Mouse (Mus musculus) limb, embryonic 12.5 days (tissue): Measurements from ENCODE around the gene Mrpl52. TPM values are rescaled to one million over a fixed set of nuclear protein-coding genes. Genes with fewer than 3 reads are reported as not detected.

Experiments used
- ATAC-seq: fragments of 200-750 bp; cut with Nextera tagmentation; 2 replicates; pipeline ENCODE4 v1.8.0; 2017; ENCODE audit warnings: low read depth, moderate TSS enrichment; ENCODE audit not compliant: insufficient number of reproducible peaks, insufficient read depth, low FRiP score, low TSS enrichment
- H3K27ac ChIP-seq: fragments of 300-500 bp; sonication (generic); 2 replicates; pipeline ENCODE4 v1.5.1; 2016; ENCODE audit warnings: mild to moderate bottlenecking, moderate library complexity
- H3K27me3 ChIP-seq: fragments of 300-500 bp; sonication (generic); 2 replicates; pipeline ENCODE4 v1.6.1; 2016; ENCODE audit warnings: mild to moderate bottlenecking, moderate library complexity
- H3K36me3 ChIP-seq: fragments of 300-500 bp; sonication (generic); 2 replicates; pipeline ENCODE4 v1.6.1; 2016; ENCODE audit warnings: mild to moderate bottlenecking, moderate library complexity
- H3K4me1 ChIP-seq: fragments of 300-500 bp; sonication (generic); replicated peaks from 2 replicates; pipeline ENCODE4 v1.6.1; 2016
- H3K4me2 ChIP-seq: fragments of 300-500 bp; sonication (generic); 2 replicates; pipeline ENCODE4 v1.6.1; 2016; ENCODE audit warnings: mild to moderate bottlenecking, moderate library complexity
- H3K4me3 ChIP-seq: fragments of 300-500 bp; sonication (generic); replicated peaks from 2 replicates; pipeline ENCODE4 v1.5.1; 2016; ENCODE audit warnings: mild to moderate bottlenecking
- H3K9ac ChIP-seq: fragments of 300-500 bp; sonication (generic); replicated peaks from 2 replicates; pipeline ENCODE4 v1.6.1; 2016; ENCODE audit warnings: mild to moderate bottlenecking, moderate library complexity
- H3K9me3 ChIP-seq: fragments of 300-500 bp; sonication (generic); 2 replicates; pipeline ENCODE4 v1.6.1; 2016; ENCODE audit warnings: mild to moderate bottlenecking, moderate library complexity
- WGBS: fragments of 180-500 bp; shearing (Covaris S2); methylation state at CpG from one replicate; pipeline ENCODE4 v1.1.7; 2016; 5-methylcytosine and 5-hydroxymethylcytosine counted together
- polyA plus RNA-seq: library from polyadenylated mRNA; unstranded; fragments of >200 nt; fragmentation: Nextera tagmentation; extraction: Ambion mirVana; gene quantifications from 2 replicates; pipeline ENCODE4 v1.2.1, GENCODE M21; 2016

Gene Mrpl52
- polyA plus RNA-seq, 1 experiment from 2014 or later, result 259 TPM

DNA sequence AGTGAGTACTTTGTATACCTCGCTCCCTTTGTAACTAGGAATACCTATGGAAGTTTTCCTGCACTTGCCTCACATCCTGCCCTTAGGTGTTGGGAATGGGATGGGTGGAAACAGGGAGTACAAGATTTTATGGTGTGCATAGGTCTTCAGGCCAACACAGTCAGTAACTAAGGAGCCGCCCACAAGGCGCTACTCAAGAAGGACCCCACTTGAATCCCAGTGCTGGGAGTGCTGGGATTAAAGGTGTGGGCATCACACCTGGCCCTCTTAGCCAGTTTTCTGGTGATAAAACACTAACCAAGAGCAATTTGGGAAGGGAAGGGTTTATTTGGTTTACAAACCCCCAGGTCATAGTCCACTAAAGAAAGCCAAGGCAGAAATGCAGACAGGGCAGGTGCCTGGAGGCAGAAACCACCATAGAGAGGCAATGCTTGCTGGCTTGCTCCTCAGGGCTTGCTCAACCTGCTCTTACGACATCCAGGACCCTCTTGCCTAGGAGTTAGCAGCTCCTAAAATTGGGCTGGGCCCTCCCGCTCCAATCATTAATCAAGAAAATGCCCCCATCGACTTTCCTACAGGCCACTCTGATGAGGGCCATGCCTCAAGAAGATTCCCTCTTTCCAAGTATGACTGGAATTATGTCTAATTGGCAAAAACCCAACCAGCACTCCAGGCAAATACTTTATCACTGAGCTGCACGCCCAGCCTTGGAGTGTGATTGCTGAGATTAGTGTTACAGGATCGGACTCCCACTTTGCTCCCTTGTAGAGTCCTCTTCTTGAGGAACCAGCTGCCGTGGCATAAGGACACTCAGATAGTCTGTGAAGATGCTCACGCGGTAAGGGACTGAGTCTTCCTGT lies 28.2 kb downstream of the Mrpl52 start:
- Histone ChIP-seq H3K4me2 (no peak overlapping the region), H3K27ac (no peak overlapping the region), H3K27me3 (no peaks in the 10 kb centered on the region), H3K36me3 (no peaks in the 10 kb centered on the region), H3K4me3 (no peak overlapping the region), H3K9me3 (no peaks in the 10 kb centered on the region), H3K4me1 (no peaks in the 10 kb centered on the region), H3K9ac (no peak overlapping the region)
- WGBS, result 85% methylated on average over 11 of the region's 11 CpGs
- no peak for ATAC-seq

DNA sequence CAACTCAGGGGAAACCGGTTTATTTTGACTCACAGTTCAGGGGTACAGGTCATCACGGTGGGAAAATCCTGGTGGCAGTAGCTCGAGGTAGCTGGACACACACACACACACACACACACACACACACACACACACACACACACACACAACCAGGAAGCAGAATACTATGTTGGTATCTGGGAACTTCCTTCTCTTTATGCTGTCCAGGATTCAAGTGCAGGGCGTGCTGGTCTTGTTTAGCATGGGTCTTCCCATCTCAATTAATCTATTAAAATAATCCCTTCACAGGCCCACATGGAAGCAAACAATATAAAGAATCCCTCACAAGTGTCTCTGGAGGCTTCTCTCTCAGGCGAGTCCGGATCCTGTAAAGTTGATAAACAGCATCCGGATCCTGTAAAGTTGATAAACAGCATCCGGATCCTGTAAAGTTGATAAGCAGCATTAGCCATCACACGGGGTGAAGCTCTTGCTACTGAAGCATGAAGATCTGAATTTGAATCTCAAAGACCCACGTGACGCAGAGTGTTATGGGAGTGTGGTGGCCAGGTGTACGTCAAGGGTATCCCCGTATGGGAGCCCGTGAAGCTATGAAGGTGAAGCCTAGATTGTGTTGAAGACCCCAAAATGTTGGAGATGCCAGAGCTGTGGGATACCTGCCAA lies 31.3 kb downstream of the Mrpl52 start:
- no peak for ATAC-seq
- no peaks in the 10 kb centered on the region for H3K27me3 ChIP-seq
- no peak overlapping the region for H3K27ac ChIP-seq
- no peak overlapping the region for H3K9ac ChIP-seq
- no peak overlapping the region for H3K4me3 ChIP-seq
- H3K9me3 ChIP-seq, result no peaks in the 10 kb centered on the region
- 90% methylated on average over 14 of the region's 14 CpGs for WGBS
- no peaks in the 10 kb centered on the region for H3K4me1 ChIP-seq
- no peak overlapping the region for H3K4me2 ChIP-seq
- no peaks in the 10 kb centered on the region for H3K36me3 ChIP-seq

DNA sequence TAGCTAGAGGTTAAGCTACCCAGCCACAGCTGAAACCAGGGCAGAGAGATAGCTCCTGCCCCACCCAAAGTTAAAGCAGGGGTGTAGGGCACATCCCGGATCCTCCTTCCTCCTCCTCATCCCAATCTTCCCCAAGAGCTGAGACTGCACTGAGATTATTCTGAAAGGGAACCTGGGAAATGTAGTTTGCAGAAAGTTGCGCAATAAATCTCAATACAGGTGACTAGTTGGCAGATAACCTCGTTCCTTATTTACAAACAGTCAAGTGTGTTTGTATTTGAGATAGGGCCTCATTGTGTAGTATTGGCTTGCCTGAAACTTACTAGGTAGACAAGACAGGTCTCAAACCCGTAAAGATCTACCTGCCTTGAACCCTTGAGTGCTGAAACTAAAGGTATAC lies 35.4 kb downstream of the Mrpl52 start:
- Histone ChIP-seq H3K4me3 (no peak overlapping the region), H3K27ac (no peak overlapping the region), H3K4me1 (no peaks in the 10 kb centered on the region; the same call in 1 of the 2 replicates), H3K4me2 (no peak overlapping the region), H3K36me3 (peaks cover 2% of the 10 kb centered on the region; the same call in 1 of the 2 replicates), H3K9me3 (no peaks in the 10 kb centered on the region), H3K9ac (no peak overlapping the region), H3K27me3 (no peaks in the 10 kb centered on the region)
- 76% methylated on average over 4 of the region's 4 CpGs for whole genome bisulfite sequencing
- no peak for ATAC-seq

DNA sequence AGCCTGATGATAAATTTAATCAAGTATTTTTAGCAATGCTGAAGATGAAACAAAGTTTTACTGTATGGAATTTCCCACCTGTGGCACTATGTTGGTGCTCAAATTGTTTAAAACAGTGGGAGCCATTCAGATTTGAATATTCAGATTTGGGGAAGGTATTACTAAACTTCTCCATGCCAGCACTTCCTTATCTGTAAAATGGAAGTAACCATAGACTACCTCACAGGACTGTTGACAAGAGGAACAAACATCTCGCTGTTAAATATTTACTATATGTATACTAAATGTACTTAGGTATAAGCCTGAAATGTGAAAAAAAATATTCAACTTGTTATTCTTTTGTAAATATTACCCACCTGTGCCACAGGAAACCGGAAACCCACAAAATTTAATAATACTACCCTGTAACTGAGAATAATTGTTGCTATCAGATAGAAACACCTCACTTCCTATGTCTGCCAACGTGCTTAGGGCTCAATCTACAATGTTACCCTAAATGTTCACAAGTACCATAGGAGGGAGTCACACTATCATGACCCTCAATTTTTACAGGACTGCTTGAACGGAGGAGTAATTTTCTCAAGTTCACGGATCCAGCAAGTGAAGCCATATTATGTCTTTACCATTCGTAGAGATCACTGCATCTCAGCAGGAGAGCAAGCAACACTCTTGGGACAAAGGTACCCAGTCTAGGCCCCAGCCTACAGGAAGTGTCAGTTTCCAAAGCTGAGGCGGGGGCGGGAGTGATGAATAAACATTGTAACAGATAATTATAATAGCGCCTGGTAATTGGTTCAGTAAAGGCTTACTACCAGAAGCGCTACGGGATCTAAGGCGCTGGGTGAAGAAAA lies 36.6 kb downstream of the Mrpl52 start:
- peak overlapping the region; percentile 71; the same call in 1 of the 2 replicates for H3K9ac ChIP-seq
- peaks cover 14% of the 10 kb centered on the region for H3K36me3 ChIP-seq
- no peaks in the 10 kb centered on the region for H3K27me3 ChIP-seq
- peak overlapping the region; percentile 82 for H3K4me2 ChIP-seq
- no peak overlapping the region for H3K27ac ChIP-seq
- ATAC-seq, result peak; percentile 22; the same call in 1 of the 2 replicates
- H3K4me1 ChIP-seq, result no peaks in the 10 kb centered on the region; the same call in 1 of the 2 replicates
- peak overlapping the region; percentile 83 for H3K4me3 ChIP-seq
- no peaks in the 10 kb centered on the region for H3K9me3 ChIP-seq
- 13% methylated on average over 12 of the region's 12 CpGs for WGBS

DNA sequence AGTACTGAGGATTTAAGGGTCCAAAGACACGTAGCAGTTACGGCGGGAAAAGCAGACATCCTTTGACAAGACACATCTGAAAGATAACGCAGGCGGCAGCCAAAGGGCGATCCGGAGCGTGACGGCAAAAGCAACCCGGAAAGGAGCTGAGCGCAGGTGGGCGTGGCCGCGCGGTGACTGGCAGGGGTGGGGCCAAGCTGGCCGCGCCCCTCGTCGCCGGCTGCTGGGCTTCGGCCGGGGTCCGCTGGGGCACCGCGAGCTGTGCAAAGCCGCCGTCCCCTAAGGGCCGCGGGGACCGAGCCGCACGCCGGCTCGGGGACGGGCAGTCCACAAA lies 37.2 kb downstream of the Mrpl52 start, which contains the start of gene Lrp10:
Lrp10 (plus strand) TSS at position 179 of the 334 bp plus-strand sequence.
- WGBS, result under 1% methylated on average over 35 of the region's 35 CpGs
- ATAC-seq, result peak; percentile 82
- H3K4me2 ChIP-seq, result peak within 1 kb of the TSS; percentile 82
- peak within 1 kb of the TSS; percentile 69 for H3K27ac ChIP-seq
- peak within 1 kb of the TSS; percentile 71 for H3K9ac ChIP-seq
- peak within 1 kb of the TSS; percentile 83 for H3K4me3 ChIP-seq
- H3K9me3 ChIP-seq, result no peaks in the 10 kb centered on the region
- H3K27me3 ChIP-seq, result no peaks in the 10 kb centered on the region
- no peaks in the 10 kb centered on the region; the same call in 1 of the 2 replicates for H3K4me1 ChIP-seq
- H3K36me3 ChIP-seq, result peaks cover 20% of the 10 kb centered on the region

DNA sequence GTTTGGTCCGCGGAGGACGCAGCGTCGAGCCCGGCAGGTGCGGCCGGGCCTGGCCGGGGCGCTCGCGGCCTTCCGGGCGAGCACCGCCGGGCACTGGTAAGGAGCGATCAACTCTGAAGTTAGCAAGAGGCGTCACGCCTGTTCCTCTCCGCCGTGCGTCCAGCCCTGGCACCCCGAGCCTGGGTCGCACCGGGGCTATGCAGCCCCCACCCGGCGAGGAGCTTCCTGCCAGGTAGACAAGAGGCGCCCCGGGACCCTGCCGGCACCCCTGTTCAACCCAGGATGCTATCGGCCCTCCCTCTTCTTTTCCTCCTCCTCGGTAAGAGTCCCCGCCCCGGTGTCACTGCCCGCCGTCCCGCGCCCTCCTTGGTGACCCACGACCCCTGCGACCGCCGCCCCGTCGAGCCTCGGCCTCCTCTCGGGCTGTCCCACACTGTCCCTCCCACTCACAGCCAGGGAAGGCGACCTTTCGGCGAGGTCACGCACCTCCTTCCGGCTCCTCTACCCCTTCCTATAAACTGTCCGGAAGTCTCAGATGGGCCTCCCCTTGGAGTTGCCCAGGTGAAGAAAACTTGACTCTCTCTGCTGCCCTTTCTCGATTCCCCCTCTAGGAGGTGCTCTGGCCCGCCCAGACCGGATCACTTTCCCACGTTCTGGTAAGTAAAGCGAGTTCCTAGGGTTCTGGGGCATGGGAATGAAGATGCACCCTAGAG lies 37.7 kb downstream of the Mrpl52 start:
- peak overlapping the region; percentile 69 for H3K27ac ChIP-seq
- H3K9ac ChIP-seq, result peak overlapping the region; percentile 71
- H3K4me2 ChIP-seq, result peak overlapping the region; percentile 82
- peak; percentile 80 for ATAC-seq
- H3K9me3 ChIP-seq, result no peaks in the 10 kb centered on the region
- H3K36me3 ChIP-seq, result peaks cover 25% of the 10 kb centered on the region
- peak overlapping the region; percentile 83 for H3K4me3 ChIP-seq
- no peaks in the 10 kb centered on the region for H3K27me3 ChIP-seq
- WGBS, result 2% methylated on average over 45 of the region's 57 CpGs
- H3K4me1 ChIP-seq, result no peaks in the 10 kb centered on the region; the same call in 1 of the 2 replicates

DNA sequence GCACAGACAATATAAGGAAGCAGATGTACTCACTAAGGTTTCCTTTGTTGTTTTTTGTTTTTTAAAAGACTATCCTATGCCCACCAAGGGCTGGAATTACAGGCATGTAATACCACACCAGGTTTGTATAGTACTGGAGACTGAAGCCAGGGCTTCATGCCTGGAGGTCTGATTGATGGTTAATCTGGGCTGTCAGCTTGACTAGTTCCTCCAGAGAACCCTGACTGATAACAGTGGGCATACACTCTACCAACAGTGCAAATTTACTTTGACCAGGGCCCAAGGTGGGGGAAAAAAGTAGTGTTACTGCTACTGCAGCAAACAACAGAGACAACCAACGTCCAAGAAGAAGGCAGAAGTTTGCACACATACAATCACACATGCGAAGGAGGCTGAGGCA lies 44.8 kb downstream of the Mrpl52 start:
- Histone ChIP-seq H3K4me1 (peaks cover 12% of the 10 kb centered on the region), H3K9ac (no peak overlapping the region), H3K4me3 (no peak overlapping the region), H3K4me2 (no peak overlapping the region), H3K27ac (no peak overlapping the region), H3K27me3 (peaks cover 7% of the 10 kb centered on the region), H3K36me3 (peaks cover 44% of the 10 kb centered on the region), H3K9me3 (no peaks in the 10 kb centered on the region)
- 91% methylated on average over 2 of the region's 2 CpGs for WGBS
- ATAC-seq, result no peak

DNA sequence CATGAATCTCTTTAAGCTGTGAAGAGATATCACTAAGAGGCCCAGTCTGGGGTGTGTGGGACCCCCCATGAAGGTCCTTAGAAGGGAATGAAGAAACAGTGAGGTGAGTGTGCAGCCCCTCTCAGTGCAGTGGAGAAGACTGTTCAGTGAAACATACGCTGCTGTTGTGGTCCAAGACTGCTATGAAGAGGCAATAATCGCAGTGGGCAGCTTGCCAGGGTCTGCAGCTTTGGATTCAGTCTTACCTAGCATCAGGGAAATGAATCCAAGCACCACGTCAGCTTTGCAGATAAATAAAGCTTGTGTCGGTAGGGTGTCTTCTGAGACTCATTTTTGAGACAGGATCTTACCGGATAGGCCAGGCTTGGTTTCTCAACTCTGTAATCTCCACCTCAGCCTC lies 46.0 kb downstream of the Mrpl52 start:
- peaks cover 17% of the 10 kb centered on the region for H3K4me1 ChIP-seq
- peaks cover 37% of the 10 kb centered on the region for H3K36me3 ChIP-seq
- ATAC-seq, result no peak
- 78% methylated on average over 5 of the region's 5 CpGs for WGBS
- 0 out of 2 replicates have a peak overlapping the region, but pooled peaks have one; percentile 23 for H3K27ac ChIP-seq
- no peaks in the 10 kb centered on the region for H3K9me3 ChIP-seq
- no peak overlapping the region for H3K4me2 ChIP-seq
- peaks cover 19% of the 10 kb centered on the region for H3K27me3 ChIP-seq
- no peak overlapping the region for H3K9ac ChIP-seq
- no peak overlapping the region for H3K4me3 ChIP-seq

DNA sequence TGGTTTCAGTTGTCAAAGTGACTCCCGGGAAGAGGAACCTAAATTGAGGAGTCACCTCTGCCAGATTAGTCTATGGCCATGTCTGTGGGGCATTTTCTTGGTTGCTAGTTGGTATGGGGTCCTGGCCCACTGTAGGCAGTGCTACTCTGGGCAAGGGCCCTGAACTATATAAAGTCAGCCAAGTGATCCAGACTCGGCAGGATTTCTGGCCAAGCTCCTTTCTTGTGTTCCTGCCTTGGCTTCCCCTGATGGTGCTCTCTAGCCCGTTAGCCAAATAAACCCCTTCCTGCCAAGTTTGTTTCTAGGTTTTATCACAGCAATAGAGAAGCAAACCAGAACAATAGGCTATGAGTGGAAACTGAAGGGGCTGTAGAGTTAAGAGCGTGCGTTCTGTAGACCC lies 48.0 kb downstream of the Mrpl52 start:
- H3K4me2 ChIP-seq, result no peak overlapping the region
- no peaks in the 10 kb centered on the region for H3K9me3 ChIP-seq
- H3K4me3 ChIP-seq, result no peak overlapping the region
- no peak overlapping the region for H3K27ac ChIP-seq
- H3K27me3 ChIP-seq, result peaks cover 40% of the 10 kb centered on the region
- peaks cover 17% of the 10 kb centered on the region for H3K36me3 ChIP-seq
- no peak for ATAC-seq
- peaks cover 21% of the 10 kb centered on the region for H3K4me1 ChIP-seq
- 79% methylated on average over 5 of the region's 5 CpGs for WGBS
- no peak overlapping the region for H3K9ac ChIP-seq

DNA sequence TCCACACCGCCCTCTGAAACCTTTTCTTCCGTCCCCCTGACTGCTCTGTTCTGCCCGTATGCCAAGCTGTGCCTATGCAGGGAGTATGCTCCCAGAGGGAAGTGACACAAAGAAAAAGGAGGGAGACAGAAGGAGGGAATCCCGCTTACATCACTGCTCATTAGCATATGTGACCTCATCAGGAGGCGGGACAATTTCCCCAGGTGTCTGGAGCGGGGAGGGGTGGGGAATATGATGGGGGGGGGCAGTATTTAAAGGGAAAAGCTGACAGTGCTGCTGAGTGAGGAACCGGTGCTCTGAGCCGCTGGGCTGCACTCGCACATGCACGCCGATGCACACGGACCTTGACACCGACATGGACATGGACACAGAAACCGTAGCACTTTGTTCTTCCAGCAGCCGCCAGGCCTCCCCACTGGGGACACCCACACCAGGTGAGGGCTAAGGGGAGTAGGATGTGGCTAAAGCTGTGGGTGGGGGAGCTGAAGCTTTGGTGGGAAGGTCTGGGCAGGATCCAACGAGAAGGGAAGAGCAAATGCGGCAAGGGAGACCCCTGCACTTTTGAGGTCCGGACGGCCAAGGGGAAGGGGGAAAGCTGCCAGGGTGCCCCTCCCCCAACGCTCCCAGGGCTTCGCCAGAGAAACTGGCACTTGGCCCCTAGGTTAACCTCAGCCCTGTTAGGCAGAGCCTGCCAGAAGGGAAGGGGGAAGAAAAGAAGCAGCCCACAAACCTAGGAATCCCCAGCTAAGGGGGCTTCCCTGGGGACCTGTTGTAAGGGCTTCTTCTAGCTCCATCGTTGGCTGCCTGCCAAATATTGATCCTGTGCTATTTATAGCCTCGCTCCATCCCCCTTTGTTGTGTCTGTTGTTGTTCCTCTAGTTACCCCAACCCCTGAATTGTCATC lies 49.5 kb downstream of the Mrpl52 start, which contains the start of gene Rem2:
Rem2 (plus strand) TSS at position 160 of the 904 bp plus-strand sequence.
- under 1% methylated on average over 23 of the region's 23 CpGs for WGBS
- Histone ChIP-seq H3K9ac (peak within 1 kb of the TSS; percentile 65), H3K4me1 (peaks cover 21% of the 10 kb centered on the region), H3K4me2 (peak within 1 kb of the TSS; percentile 95), H3K4me3 (peak within 1 kb of the TSS; percentile 50), H3K36me3 (peaks cover 4% of the 10 kb centered on the region; the same call in 1 of the 2 replicates), H3K27me3 (peaks cover 55% of the 10 kb centered on the region), H3K27ac (no peak within 1 kb of the TSS), H3K9me3 (no peaks in the 10 kb centered on the region)
- peak; percentile 47 for ATAC-seq
